Mouse (Mus musculus) ovary, postnatal 10 days (tissue): ENCODE data around the gene Tmem126a.

Source experiments
- DNase-seq: peaks from one replicate; pipeline ENCODE4 v3.0.0; 2022; ENCODE audit warnings: low spot score

Tmem126a gene

DNA sequence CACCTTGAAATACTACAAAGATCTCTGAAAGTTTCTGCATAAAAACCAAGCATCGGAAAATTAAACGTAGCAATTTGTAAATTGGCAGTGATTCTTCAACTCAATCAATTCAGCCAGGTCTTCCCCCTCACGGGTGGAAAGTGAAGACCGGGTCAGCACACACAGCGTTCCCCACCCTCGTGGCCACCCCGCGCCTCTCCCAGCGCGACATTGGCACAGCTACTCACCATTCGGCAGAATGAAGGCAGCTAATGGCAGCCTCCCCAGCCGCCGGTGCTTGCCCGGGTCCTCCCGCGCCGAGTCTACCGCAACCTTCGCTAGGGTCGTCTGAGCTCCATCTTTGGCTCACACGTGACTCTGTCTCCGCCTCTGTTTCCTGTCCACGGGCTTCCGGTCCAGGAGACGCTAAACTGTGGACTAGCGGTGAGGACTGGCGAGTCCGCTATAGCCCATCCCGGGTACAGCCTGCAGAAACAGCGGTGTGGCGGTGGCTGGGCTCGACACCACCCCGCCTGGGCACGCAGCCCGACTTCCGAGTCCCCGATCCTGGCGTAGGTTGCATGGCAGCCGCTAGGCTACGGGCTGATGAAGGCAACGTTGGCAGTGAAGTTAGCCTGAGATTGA, at the start of gene Tmem126a:
Gene Tmem126a, minus strand, starts transcription at position 385 of the 624 bp plus-strand sequence.
- DNase-seq: peak; percentile 59

DNA sequence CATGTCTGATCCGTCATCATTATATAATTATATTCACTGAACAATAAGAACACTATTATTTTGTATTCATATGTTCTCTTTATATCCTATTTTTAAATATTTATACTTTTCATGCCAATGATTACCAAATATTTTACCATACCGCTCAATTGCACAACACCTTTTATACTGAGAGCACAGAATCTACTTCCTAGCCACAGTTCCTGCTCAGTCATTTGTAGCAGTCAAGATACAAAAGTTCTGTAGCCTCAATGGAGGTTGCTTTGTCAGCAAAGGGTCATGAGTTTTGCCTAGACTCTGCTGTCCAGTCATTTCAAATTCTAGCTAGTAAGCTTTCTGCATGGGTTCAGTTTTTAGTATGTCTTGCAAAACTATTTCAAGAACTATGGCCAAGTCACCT, 25.6 kb upstream of the Tmem126a start:
- no peak for DNase-seq

DNA sequence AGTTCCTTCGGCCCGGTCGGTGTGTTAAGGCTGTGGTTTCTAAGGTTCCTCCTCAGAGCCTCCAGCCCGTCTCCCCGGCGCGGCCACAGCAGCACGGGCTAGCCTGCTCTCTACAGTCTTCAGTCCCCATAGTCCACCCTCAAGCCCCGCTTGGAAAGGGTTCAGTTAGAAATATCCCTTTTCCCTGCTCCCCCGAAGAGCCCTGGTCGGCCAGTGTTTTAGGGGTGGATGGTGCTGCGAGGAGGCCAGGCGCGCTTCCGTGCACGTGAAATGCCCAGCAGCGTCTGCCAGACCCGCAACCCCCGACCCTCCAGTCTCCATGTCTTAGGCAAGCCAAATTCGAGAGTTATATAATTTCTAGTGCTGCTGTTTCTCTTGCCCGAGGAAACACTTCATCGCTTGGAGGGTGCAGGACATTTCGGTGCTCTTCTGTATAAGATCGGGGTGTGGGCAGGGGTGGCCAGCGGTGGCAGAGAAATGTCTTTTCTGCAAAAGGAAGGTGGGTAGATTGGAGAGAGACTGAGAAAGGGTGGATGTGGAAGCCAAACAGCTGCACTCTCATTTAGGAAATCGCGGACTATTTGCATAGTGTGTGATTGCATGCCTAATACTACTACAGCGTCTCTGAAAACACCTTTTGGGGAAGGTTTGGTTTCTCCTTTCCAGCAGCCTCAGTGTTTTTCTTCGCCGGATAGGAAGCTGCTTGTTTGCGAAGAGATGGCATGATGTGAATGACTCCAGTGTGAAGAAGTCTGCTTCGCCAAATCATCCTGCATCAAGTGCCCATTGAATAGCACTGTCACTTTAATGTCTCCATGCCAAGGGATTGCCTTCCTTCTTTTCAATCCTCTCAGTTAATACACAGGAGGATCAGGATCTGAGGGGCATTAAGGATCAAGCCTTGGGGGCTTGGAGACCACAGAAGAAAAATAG, 19.6 kb upstream of the Tmem126a start, which contains the start of gene Dlg2:
Gene Dlg2, plus strand, starts transcription at position 360 of the 933 bp plus-strand sequence.
- DNase-seq: no peak

DNA sequence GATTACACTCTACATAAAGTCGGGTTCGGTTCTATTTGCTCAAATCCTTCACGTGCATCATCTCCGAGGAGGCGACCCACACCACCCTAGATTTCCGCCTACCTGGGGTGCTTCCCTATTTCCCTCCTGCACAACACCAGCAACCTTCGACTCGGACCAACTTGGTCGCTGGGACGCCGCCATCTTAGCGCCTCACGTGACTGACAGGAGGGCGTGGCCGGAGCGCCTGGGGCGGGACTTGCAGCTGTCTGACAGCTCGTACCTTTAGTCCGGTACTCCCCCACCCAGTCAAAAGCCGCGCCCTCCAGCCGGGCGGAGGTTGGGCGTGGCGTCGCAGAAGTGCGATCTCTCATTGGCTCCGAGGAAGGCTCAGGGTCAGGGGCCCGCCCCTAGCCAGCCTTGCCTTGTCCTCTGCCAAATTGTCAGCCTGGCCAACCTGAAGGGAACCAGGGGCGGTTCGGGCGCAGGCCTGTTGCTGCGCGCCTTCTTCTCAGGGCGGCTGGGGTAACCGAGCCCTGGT, 18.8 kb upstream of the Tmem126a start, which contains the start of gene Tmem126b:
Gene Tmem126b, minus strand, starts transcription at position 209 of the 520 bp plus-strand sequence.
- peak; percentile 97 for DNase-seq

DNA sequence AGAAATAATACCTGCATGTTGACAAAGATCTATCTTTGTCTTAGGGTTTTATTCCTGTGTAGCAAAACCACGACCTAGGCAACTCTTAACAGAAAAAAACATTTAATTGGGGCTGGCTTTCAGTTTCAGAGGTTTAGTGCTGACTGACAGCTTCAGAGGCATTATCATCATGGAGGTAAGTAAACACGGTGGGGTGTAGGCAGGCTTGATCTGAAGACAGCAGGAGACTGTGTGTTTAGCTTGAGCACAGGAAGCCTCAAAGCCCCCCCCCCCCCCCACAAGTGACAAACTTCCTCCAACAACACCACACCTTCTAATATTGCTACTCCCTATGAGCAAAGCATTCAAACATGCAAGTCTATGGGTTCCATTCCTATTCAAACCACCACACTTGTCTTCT, 16.5 kb upstream of the Tmem126a start:
- no peak for DNase-seq

DNA sequence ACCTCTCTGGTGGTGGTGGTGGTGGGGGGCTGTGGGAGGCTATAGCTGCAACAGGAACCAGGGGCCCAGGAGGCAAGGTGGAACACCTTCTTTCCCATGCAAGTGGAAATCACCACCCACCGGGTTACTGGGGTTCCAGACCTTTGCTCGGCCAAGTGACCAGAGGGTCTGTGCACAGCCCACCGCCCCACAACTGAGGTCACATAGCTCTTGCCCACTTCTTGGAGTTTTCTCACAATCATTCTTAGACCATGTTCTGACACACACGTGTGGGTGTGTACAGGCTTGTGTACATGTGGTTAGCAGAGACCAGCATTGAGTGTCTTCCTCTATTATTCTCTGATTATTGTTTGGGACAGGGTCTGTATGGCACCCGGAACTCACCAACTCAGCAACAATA, 4.4 kb upstream of the Tmem126a start:
- no peak for DNase-seq

DNA sequence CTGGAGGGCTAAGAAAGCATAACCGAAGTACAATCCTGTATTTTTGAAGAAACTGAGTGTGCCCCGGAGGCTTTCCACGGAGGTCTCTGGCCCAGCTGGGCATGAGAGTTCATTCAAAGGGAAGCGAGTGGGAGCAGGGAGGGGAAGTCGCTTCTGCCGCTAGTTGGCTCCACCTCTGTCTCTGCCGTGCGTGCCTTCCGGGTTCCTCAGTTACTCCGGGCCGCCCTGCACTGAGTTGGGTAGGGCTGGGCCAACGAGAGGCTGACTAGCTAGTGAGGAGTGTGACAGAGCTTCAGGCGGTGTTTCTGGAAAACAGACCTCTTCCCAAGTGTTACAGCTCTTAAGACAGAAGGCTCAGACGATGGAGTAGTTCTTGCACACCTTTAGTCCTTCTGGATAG, 3.9 kb upstream of the Tmem126a start:
- no peak for DNase-seq

DNA sequence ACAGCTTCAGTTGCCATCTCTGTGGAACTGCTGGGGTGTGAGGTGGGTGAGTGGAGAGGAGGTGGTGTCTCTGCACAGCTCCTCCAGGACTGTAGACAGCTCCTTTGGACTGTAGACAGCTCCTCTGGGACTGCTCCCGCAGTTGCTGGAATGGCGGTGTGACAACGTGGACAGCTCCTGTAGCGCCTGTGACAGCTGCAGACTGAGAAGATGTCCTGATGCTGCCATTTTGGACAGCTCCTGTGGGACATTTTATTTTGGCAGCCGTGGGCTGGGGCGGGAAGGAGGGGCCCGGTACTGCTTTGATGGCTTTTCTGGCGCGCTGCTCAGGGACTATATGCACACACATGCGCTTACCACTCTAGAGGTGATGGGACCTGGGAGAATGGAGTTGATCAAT, 3.3 kb upstream of the Tmem126a start:
- DNase-seq: no peak

DNA sequence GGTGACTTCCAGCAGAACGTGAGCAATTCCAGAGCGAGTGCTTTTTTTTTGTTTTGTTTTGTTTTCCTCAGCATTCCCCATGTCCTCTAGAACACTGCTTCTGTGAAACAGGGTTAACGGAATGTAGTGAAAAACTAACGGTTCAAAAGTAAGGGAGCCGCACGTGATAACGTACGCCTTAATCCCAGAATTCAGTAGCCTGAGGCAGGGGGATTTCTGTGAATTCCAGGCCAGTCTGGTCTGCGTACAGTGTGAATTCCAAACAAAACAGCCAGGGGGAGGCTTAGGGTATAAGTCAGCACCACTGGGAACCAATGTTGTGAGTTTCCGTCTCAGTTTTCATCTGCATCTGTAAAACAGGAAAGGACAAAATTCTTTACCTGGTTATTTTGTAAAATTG, 488 bp upstream of the Tmem126a start:
- DNase-seq: no peak

DNA sequence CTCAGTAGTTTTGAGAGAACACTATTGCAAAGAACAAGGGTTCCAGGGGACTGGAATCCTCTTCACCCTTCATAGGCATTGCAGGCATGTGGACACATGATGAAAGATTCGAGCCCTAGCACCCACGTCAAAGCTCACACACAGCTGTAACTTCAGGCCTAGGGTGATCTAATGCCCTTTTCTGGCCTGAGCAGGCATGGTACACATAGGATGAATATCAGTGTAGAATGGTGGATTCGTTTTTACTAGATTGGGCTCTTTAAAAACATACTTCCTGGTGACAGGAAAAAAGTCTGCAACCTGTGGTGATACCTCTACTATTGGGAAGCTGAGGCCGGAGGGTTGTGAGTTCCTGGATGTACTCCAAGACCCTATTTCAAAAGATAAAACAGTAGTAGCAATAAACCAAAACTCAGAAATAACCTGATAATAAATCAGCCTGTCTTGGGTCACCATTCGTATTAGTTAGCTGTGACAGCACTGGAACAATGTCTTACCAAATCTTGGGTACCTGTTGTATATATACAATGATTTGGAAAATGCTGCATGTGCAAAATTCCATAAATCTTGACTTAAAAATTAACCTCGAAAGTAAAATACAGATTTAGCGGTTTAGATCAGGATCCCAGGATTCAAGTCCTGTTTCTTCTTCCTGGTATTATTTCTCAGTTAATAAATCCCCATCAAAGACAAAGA, 732 bp downstream of the Tmem126a start:
- DNase-seq: no peak

DNA sequence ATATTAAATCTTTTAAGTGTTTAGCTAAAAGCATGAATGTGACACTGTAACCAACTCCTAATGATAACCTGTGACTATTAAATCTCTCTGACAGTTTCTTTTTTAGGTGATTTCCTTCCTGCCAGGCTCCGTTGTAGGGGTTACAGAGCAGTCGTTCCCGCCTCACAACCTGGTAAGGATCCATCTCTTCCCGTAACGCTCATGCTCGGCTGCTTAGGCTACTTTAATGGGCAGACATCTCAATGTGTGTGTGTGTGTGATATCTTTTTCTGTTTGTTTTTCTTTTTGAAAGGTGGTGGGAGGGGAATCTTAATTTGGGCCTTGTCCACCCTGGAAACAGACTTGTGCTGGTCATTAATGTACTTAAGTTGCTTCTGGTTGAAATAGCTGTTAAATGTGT, 12.8 kb downstream of the Tmem126a start:
- no peak for DNase-seq

DNA sequence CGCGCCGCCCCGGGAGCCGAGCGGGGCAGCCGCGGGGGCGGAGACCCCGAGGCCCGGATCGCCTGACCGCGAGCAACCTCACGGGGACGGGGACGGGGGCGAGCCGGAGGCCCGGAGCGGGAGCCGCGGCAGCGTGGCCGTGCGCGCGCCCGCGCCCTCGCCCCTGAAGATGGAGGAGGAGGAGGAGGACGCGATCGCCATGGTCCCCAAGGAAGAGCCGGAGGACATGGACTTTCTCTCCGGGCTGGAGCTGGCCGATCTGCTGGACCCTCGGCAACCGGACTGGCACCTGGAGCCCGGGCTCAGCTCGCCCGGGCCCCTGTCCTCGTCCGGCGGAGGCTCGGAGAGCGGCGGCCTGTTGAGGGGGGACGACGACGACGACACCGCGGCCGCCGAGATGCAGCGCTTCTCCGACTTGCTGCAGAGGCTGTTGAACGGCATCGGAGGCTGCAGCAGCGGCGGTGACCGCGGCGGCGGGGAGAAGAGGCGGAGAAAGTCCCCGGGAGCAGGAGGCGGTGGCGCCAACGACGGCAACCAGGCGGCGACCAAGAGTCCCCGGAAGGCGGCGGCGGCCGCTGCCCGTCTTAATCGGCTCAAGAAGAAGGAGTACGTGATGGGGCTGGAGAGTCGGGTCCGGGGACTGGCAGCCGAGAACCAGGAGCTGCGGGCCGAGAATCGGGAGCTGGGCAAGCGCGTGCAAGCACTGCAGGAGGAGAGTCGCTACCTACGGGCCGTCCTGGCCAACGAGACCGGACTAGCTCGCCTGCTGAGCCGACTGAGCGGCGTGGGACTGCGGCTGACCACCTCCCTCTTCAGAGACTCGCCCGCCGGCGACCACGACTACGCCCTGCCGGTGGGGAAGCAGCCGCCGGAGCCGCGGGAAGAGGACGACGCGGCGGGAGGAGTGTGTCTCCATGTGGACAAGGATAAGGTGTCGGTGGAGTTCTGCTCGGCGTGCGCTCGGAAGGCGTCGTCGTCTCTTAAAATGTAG, 13.6 kb downstream of the Tmem126a start:
- DNase-seq: peak; percentile 50

DNA sequence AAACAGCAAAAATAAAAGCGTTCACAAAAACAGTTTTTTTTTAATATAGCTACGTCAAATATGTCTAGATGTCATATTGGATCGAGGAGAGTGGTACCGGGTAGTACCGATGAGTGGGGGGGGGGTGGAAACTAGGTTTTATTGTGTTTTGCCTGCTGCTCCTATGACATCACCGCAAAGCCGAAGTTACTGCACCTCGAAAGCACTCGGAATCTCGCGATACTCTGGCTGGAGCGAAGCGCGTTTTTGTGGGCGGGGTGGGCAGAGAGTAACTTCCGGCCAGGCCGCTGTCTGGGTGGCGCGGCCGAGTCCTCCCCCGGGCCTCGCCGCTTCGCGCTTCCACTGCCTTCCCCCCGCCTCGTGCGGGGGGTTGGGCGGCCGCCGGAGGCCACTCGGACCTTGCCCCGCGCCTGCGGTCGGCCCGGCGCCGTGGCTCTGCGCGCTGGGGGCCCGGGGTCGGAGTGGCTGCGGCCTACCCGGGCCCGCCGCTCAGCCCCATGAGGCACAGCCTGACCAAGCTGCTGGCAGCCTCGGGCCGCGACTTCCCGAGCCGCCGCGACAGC, 14.4 kb downstream of the Tmem126a start, which contains the start of gene Crebzf:
Gene Crebzf, plus strand, starts transcription at position 212 of the 563 bp plus-strand sequence.
- peak; percentile 76 for DNase-seq

DNA sequence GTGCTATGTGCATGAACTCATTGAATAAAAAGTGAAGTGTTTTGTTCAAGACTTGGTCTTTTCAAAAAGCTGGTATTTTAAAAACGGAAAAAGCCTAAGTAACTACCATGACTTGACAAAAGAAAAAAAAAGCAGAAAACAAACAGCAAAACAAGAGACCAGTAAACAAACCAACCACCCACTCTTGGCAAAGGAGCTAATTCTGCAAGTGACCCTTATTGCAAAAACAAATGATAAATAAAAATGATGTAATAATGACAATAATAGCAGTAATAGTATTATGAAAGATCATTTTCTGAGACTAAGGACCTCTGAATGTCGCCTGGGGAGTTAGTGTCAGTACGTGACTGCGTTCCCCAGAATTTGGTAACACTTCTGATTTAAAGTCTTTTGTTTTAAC, 15.0 kb downstream of the Tmem126a start:
- no peak for DNase-seq

DNA sequence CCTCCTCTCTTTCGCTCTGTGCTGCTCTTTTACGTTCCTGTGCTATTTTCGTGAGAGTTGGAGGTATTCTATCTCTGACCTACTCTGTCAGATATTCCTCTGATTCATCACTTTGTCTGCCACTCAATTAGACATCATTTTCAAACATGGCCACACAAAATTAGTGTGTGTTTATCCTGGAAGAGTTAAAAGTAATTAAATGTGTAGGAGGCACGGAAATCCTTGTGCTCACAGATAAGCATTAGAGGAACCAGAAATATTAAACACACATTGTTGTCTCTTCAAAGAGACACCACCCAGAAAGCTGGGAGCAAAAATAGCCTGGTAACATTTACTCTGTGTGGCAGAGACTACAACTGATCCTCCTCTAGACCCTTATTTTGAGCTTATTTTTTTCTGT, 17.0 kb downstream of the Tmem126a start:
- DNase-seq: no peak

DNA sequence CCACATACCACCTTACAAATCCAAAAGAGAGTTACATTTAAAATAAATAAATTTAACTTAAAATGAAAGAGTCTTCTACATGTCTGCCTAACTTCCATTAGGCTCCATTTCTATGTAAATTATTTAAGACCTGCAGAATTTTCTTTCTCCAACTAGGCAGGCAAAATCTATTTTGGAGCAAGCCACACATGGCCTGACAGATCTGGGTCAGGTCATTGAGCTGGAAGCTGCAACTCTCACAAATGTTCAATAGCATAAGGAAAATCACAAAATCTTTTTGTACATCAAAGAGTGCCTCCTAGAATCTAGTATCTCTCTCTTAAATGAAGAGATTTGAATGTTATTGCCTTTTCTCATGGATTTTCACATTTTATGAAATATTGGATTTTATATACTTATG, 24.8 kb downstream of the Tmem126a start:
- DNase-seq: no peak

DNA sequence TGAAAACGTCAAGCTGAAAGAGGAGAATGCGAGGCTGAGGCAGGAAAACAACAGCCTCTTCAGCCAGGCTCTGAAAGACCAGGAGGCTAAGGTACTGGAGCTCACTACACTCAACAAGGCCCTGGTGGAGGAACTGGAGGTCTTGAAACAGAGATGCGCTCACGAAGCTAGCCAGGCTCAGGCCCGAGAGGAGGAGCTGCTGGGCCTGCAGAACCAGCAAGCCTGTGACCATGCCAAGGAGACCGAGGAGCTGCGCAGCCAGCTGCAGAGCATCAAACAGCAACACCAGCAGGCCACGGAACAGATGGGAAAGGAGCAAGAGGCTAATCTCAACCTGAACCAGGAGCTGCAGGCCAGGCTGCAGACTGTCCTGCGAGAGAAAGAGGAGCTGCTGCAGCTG, 30.0 kb downstream of the Tmem126a start:
- no peak for DNase-seq

DNA sequence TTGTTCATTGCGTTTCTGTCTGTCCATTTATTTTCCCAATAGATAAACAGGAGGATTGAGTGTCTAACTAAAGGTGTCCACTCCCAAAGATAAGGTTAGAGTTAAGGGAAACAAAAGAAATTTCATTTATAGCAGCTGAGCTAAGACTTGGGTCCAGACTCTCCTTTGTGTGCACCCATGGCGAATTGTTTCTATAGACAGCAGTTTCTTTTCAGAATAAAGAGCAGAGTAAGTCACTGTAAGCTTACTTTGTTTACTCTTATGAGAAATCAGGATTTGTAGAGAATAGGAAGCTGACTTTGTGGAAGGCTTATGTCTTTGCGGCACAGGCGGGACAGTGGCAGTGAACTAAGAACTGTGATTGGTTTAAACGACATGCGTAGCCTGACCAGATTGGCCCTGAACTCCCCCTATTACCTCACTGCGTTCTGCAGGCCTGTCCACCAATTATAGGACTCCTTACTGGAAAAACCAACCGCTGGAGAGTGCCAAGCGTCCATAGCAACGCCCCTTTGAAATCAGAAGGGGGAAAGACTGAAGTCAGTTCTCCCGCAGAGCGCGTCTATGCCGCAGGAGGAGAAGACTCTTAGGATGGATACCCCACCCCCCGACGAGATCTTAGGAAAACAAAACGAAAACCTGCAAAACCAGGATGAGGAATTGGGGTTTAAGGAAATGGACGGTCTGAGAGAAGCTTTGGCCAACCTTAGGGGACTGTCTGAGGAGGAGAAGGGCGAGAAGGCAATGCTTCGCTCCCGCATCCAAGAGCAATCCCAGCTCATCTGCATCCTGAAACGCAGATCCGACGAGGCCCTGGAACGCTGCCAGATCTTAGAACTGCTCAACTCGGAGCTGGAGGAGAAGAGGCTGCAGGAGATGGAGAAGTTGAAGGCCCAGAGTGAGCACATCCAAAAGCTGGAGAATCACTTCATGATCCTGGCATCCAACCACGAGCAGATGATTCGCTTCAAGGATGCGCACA, 30.7 kb downstream of the Tmem126a start, which contains the start of gene Ccdc89:
Gene Ccdc89, plus strand, starts transcription at position 558 of the 982 bp plus-strand sequence.
- peak; percentile 36 for DNase-seq

DNA sequence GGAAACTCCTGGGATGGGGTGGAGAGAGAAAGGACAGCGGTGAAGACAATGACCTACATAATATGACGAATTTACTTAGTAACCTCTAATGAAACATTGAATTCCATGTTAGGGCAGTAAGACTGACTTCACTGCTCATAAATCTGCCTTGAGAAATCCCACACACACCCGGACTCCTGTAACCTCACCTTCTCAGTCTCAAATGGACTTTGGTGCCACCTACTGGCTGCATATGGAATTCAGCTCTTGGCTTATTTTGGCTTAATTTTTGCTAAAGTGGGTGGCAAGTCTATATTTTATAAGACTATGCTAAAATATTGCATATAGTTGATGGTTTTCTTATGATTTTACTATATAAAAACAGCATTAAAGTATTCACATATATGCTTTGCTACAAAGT, 47.1 kb downstream of the Tmem126a start:
- peak; percentile 18 for DNase-seq
